Mouse (Mus musculus) MEL (cell line): ENCODE data around the gene Wipf3. TPM values are rescaled to one million over a fixed set of nuclear protein-coding genes. Genes with fewer than 3 reads are reported as not detected.

Source experiments
- DNase-seq: peaks from one replicate; pipeline ENCODE4 v3.0.0; 2011; ENCODE audit warnings: low read depth, low spot score
- H3K27ac ChIP-seq: 2 replicates; pipeline ENCODE4 v1.5.1; 2012; ENCODE audit warnings: low read depth, mild to moderate bottlenecking, control low read depth, low read length, moderate library complexity; ENCODE audit not compliant: control insufficient read depth
- H3K27me3 ChIP-seq, 2 experiments: fragments of 150-350 bp in 1 of 2; sonication (generic) in 1 of 2; 2 replicates each; pipeline ENCODE4 v1.6.1; 2012; ENCODE audit warnings: low read length in 2 of 2, mild to moderate bottlenecking in 2 of 2, improper control_type of control experiment in 1 of 2, moderate library complexity in 1 of 2; ENCODE audit not compliant: insufficient read depth in 2 of 2, control insufficient read depth in 1 of 2
- H3K36me3 ChIP-seq, 2 experiments: 2 replicates each; pipeline ENCODE4 v1.6.1; 2012 to 2014; ENCODE audit warnings: low read length in 2 of 2, improper control_type of control experiment in 1 of 2, inconsistent platforms in 1 of 2, mild to moderate bottlenecking in 1 of 2; ENCODE audit not compliant: insufficient read depth in 2 of 2, control insufficient read depth in 1 of 2
- H3K4me1 ChIP-seq, 2 experiments: fragments of 150-350 bp in 1 of 2; sonication (generic) in 1 of 2; 2 replicates each; pipeline ENCODE4 v1.6.1; 2012; ENCODE audit warnings: low read length in 2 of 2, improper control_type of control experiment in 1 of 2, mild to moderate bottlenecking in 1 of 2; ENCODE audit not compliant: insufficient read depth in 2 of 2, control insufficient read depth in 1 of 2
- H3K4me3 ChIP-seq, 2 experiments: fragments of 150-350 bp in 1 of 2; sonication (generic) in 1 of 2; 2 replicates each; pipeline ENCODE4 v1.5.1; 2012; ENCODE audit warnings: low read depth in 2 of 2, low read length in 2 of 2, mild to moderate bottlenecking in 2 of 2, moderate library complexity in 2 of 2, control low read depth in 1 of 2, improper control_type of control experiment in 1 of 2; ENCODE audit not compliant: control insufficient read depth in 1 of 2, insufficient read depth in 1 of 2
- H3K79me2 ChIP-seq: 2 replicates; pipeline ENCODE4 v1.6.1; 2012; ENCODE audit warnings: mild to moderate bottlenecking, low read length, moderate library complexity; ENCODE audit not compliant: control insufficient read depth, poor library complexity, insufficient read depth
- H3K9ac ChIP-seq: 2 replicates; pipeline ENCODE4 v1.6.1; 2012; ENCODE audit warnings: low read depth, mild to moderate bottlenecking, control low read depth, low read length, moderate library complexity; ENCODE audit not compliant: control insufficient read depth, poor library complexity, severe bottlenecking
- H3K9me3 ChIP-seq: fragments of 150-350 bp; sonication (generic); replicated peaks from 2 replicates; pipeline ENCODE4 v1.6.1; 2012; ENCODE audit warnings: mild to moderate bottlenecking, low read length, improper control_type of control experiment, moderate library complexity; ENCODE audit not compliant: insufficient read depth
- CHD2 ChIP-seq: IDR thresholded peaks from 2 replicates; pipeline ENCODE4 v1.6.1; 2011; ENCODE audit warnings: low read length, improper control_type of control experiment
- E2F4 ChIP-seq: IDR thresholded peaks from 2 replicates; pipeline ENCODE4 v1.6.1; 2011; ENCODE audit warnings: low read depth, low read length, improper control_type of control experiment, borderline replicate concordance
- ELF1 ChIP-seq: IDR thresholded peaks from 2 replicates; pipeline ENCODE4 v1.6.1; 2014; ENCODE audit warnings: low read depth, mild to moderate bottlenecking, inconsistent platforms, low read length, improper control_type of control experiment, moderate library complexity
- EP300 ChIP-seq, 2 experiments: IDR thresholded peaks; 2 replicates each; pipeline ENCODE4 v1.6.1; 2011; ENCODE audit warnings: improper control_type of control experiment in 2 of 2, low read length in 2 of 2, low read depth in 1 of 2, mild to moderate bottlenecking in 1 of 2
- GATA1 ChIP-seq: IDR thresholded peaks from 2 replicates; pipeline ENCODE4 v1.6.1; 2011; ENCODE audit warnings: low read depth, low read length, improper control_type of control experiment
- JUND ChIP-seq: IDR thresholded peaks from 2 replicates; pipeline ENCODE4 v1.6.1; 2011; ENCODE audit warnings: low read depth, mild to moderate bottlenecking, improper control_type of control experiment, low read length
- KAT2A ChIP-seq: conservative IDR thresholded peaks from 2 replicates; pipeline ENCODE4 v1.6.1; 2012; ENCODE audit warnings: low read depth, low read length, improper control_type of control experiment, inconsistent platforms
- MAFK ChIP-seq: IDR thresholded peaks from 2 replicates; pipeline ENCODE4 v1.6.1; 2011; ENCODE audit warnings: low read depth, mild to moderate bottlenecking, low read length, improper control_type of control experiment, borderline replicate concordance
- MEF2A ChIP-seq: IDR thresholded peaks from 2 replicates; pipeline ENCODE4 v1.6.1; 2014; ENCODE audit warnings: low read depth, mild to moderate bottlenecking, inconsistent platforms, low read length, improper control_type of control experiment; ENCODE audit not compliant: poor library complexity, insufficient replicate concordance, severe bottlenecking; ENCODE audit errors: extremely low read depth
- MYB ChIP-seq: IDR thresholded peaks from 2 replicates; pipeline ENCODE4 v1.6.1; 2011; ENCODE audit warnings: mild to moderate bottlenecking, low read depth, low read length, improper control_type of control experiment
- MYC ChIP-seq: IDR thresholded peaks from 2 replicates; pipeline ENCODE4 v1.6.1; 2011; ENCODE audit warnings: low read depth, mild to moderate bottlenecking, low read length, improper control_type of control experiment, moderate library complexity
- POLR2A ChIP-seq, 2 experiments: IDR thresholded peaks; 2 replicates each; pipeline ENCODE4 v1.6.1; 2011 to 2012; ENCODE audit warnings: low read length in 2 of 2, mild to moderate bottlenecking in 2 of 2, control low read depth in 1 of 2, improper control_type of control experiment in 1 of 2, low read depth in 1 of 2, moderate library complexity in 1 of 2; ENCODE audit not compliant: control insufficient read depth in 1 of 2, insufficient read depth in 1 of 2, poor library complexity in 1 of 2
- RCOR1 ChIP-seq: IDR thresholded peaks from 2 replicates; pipeline ENCODE4 v1.6.1; 2012; ENCODE audit warnings: low read depth, mild to moderate bottlenecking, inconsistent platforms, low read length, improper control_type of control experiment
- SMC3 ChIP-seq: IDR thresholded peaks from 2 replicates; pipeline ENCODE4 v1.6.1; 2011; ENCODE audit warnings: low read depth, low read length, improper control_type of control experiment
- TBP ChIP-seq: IDR thresholded peaks from 2 replicates; pipeline ENCODE4 v1.8.0; 2011; ENCODE audit warnings: low read depth, low read length, improper control_type of control experiment
- TCF12 ChIP-seq: IDR thresholded peaks from 2 replicates; pipeline ENCODE4 v1.6.1; 2014; ENCODE audit warnings: low read depth, mild to moderate bottlenecking, inconsistent platforms, low read length, improper control_type of control experiment, moderate library complexity
- UBTF ChIP-seq: IDR thresholded peaks from 2 replicates; pipeline ENCODE4 v1.6.1; 2012; ENCODE audit warnings: low read depth, mild to moderate bottlenecking, inconsistent platforms, low read length, improper control_type of control experiment, moderate library complexity, borderline replicate concordance; ENCODE audit not compliant: insufficient read depth
- USF2 ChIP-seq, 2 experiments: IDR thresholded peaks; 2 replicates each; pipeline ENCODE4 v1.6.1; 2011 to 2012; ENCODE audit warnings: improper control_type of control experiment in 2 of 2, low read length in 2 of 2, borderline replicate concordance in 1 of 2, inconsistent platforms in 1 of 2, low read depth in 1 of 2, mild to moderate bottlenecking in 1 of 2; ENCODE audit not compliant: insufficient read depth in 1 of 2
- ZKSCAN1 ChIP-seq: IDR thresholded peaks from 2 replicates; pipeline ENCODE4 v1.6.1; 2012; ENCODE audit warnings: low read depth, mild to moderate bottlenecking, inconsistent platforms, low read length, improper control_type of control experiment, moderate library complexity
- polyA plus RNA-seq, 2 experiments: library from polyadenylated mRNA; stranded (reverse) in 1 of 2; unstranded in 1 of 2; fragments of >175 nt in 1 of 2; fragments of >200 nt in 1 of 2; gene quantifications; 2 replicates each; pipeline versions ENCODE4 v1.2.1 to v1.2.4; 2012; ENCODE audit warnings: low replicate concordance in 2 of 2, low read depth in 1 of 2; ENCODE audit not compliant: insufficient read length in 2 of 2, insufficient read depth in 1 of 2, missing spikeins in 1 of 2
- total RNA-seq: library from RNA; depleted of rRNA; stranded (reverse); fragments of 300-350 nt; gene quantifications from 2 replicates; pipeline ENCODE4 v1.2.3, GENCODE M21; 2012

The Wipf3 gene
- total and polyA plus RNA-seq, 3 experiments = not detected

GRCm38 (mm10) chr6:54462766-54463165 is 33.4 kb downstream of the Wipf3 start (continued):
- TF ChIP-seq ZKSCAN1 = no peak

- Histone ChIP-seq H3K27ac (no peak overlapping the region), H3K27me3 (no peaks in the 10 kb centered on the region), H3K36me3 (no peaks in the 10 kb centered on the region), H3K9me3 (no peaks in the 10 kb centered on the region), H3K4me3 (no peak overlapping the region), H3K4me1 (no peaks in the 10 kb centered on the region), H3K79me2 (no peaks in the 10 kb centered on the region), H3K9ac (no peak overlapping the region)
- no peak for DNase-seq
- TF ChIP-seq JUND (no peak), E2F4 (no peak), GATA1 (no peak), MAFK (no peak), ZKSCAN1 (no peak), MEF2A (no peak), KAT2A (no peak), USF2 (IDR thresholded peaks at IDR 0.05; ENCODE audit: borderline replicate concordance in 1 of 2, insufficient read depth in 1 of 2, low read depth in 1 of 2, low read length in 2 of 2) (no peak), CHD2 (no peak), RCOR1 (no peak), POLR2A (IDR thresholded peaks at IDR 0.05; ENCODE audit: control insufficient read depth in 1 of 2, insufficient read depth in 1 of 2, low read depth in 1 of 2, low read length in 2 of 2, poor library complexity in 1 of 2) (no peak), MYB (no peak), ELF1 (no peak), SMC3 (no peak), EP300 (IDR thresholded peaks at IDR 0.05; ENCODE audit: low read depth in 1 of 2, low read length in 2 of 2) (no peak), TCF12 (no peak), UBTF (no peak), MYC (no peak), TBP (no peak)
Measured at GRCm38 (mm10) chr6:54463701-54464458, 34.5 kb downstream of the Wipf3 start.
